Mouse (Mus musculus) right cerebral cortex, postnatal 10 days (tissue): ENCODE measurements around the gene Kcnh2.

Experiments
- DNase-seq, 2 experiments: peaks; one replicate each; pipeline ENCODE4 v3.0.0; 2021; ENCODE audit warnings: low spot score in 2 of 2

Gene Kcnh2

DNA sequence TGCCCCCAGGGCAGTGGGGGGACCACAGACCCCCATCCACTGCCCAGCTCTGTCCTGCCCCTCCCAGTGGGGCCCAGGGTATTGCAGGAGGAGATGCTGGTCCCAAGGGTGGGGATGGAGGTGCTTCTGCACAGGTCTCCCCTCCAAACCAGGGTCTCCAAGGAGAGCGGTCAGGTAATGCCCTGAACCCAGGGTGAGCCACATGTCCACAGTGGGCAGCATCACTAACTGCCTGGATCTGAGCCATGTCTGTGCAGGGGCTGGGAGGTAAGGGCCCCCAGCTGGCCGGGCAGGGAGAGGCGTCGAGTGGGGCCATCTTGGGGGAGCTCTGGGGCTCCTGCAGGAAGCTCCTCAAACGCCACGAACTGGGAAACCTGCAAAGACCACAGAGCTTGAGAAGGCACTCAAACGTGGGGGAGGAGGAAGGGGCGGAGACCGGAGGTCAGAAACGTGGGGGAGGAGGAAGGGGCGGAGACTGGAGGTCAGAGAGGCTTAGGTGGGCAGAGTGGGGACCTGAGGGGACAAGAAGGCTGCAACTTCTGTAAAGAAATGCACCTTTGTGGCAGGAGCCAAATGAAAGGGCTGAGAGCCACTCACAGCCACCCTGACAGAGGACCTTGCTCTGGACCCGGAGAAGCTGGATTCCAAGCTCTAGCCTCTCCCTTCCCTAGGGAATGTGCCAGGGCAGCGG, 31.5 kb downstream of the Kcnh2 start:
- DNase-seq, result no peak

DNA sequence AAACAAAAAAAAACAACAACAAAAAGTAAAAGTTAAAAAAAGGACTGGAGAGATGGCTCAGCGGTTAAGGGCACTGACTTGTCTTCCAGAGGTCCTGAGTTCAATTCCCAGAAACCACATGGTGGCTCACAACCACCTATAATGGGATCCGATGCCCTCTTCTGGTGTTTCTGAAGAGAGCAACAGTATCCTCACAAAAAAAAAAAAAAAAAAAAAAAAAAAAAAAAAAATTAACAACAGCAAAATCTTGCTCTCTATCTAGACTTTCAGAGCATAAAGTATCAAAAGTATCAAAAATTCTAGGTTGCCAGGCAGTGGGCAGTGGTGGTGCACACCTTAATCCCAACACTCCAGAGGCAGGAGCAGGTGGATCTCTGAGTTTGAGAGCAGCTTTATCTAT, 42.2 kb downstream of the Kcnh2 start:
- DNase-seq, result no peak

- peak in 1 of 2 experiments; percentile 42 for DNase-seq
These were observed 42.8 kb downstream of the Kcnh2 start for GRCm38 (mm10) chr5:24308621-24309020.

GRCm38 (mm10) chr5:24307118-24307777, 44.2 kb downstream of the Kcnh2 start:
- peak; percentile 31 to 56 for DNase-seq

- DNase-seq, result no peak
These were observed 48.2 kb downstream of the Kcnh2 start for GRCm38 (mm10) chr5:24303199-24303598.

DNA sequence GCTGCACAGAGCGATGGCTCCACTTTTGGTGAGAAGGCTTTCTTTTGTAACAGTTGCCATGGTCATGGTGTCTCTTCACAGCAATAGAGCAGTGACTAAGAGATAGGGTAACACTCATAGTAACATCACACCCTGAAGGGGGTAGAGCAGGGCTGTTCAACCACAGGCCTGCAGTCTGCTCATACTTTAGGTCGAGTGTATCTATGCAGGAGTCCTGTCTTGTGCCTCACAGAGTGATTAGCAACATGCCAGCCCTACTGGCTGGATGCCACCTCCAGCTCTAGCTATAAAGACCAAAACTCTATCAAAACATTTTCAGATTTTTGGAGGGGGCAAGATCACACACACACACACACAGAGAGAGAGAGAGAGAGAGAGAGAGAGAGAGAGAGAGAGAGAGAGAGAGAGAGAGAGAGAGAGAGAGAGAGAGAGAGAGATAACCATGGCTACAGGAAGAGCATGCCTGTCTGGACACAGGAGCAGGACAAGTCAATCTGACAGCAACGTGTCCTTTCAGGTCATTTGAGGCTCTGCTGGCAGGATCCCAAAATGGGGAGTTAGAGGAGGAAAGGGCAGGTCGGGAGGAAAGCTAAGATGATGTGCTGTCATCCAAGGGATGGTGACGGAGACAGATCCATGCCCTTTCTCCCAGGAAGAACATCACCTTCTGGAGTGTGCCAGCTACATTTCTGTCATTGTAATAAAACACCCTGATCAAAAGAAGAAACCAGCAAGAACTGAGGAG, 51.4 kb downstream of the Kcnh2 start:
- DNase-seq, result no peak

DNA sequence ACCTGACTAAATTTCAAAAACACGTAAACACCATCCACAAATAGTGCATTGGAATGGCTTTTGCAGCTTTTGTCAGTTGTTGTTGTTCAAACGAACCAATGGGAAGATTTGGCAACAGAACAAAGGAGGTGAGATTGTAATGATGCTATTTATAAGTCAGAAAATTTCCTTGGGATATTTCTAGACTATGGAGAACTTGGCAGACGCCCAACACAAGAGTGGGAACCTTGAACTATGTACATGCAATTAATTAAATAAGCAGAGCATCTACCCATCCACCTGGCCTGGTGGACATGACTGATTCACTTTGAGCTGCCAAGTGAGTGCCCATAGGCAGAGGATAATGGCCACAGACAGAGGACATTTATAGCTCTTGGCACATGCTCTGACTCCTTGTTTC, 59.5 kb downstream of the Kcnh2 start:
- no peak for DNase-seq

- no peak for DNase-seq
These were observed 65.0 kb downstream of the Kcnh2 start for GRCm38 (mm10) chr5:24286221-24286970.

GRCm38 (mm10) chr5:24284145-24284544, 67.3 kb downstream of the Kcnh2 start:
- DNase-seq, result no peak

DNA sequence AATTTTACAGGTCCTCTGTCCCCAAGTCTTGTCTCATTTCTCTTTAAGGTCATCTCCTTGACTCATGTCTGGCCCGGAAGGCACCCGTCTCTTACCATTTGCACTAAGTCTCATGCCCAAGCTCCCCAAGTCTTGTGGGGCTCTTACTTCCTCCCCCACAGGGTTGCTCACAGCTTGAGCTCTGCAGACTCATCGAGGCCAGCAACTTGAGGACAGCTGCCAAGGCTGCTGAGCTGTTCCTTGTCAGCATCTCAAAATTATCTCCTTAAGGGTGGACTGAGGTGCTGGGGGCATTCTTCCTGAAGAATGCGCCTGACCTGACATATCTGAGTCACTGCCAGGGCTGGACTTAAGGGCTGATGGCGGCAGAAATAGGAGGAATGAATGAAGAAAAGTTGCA, 68.2 kb downstream of the Kcnh2 start:
- no peak for DNase-seq

DNA sequence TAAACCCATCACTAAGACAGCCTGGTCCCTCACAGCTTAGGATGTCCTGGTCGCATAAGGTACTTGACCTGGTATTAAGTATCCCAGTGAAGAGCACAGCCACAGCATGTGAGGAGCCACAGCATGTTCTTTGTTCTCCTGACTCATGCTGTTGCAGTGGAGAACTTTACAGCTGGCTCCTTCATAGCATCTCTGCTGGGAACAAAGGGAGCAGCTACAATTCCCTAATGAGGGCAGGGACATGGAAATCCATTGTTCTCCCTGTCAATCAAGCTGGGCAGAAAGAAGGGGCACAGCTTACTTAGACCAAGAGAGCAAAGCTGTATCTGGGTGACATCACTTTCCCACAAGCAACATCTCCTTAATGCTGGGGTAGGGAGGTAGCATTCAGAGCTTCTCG, 70.9 kb downstream of the Kcnh2 start:
- no peak for DNase-seq

- no peak for DNase-seq
These were observed 71.9 kb downstream of the Kcnh2 start for GRCm38 (mm10) chr5:24279527-24279926.

DNA sequence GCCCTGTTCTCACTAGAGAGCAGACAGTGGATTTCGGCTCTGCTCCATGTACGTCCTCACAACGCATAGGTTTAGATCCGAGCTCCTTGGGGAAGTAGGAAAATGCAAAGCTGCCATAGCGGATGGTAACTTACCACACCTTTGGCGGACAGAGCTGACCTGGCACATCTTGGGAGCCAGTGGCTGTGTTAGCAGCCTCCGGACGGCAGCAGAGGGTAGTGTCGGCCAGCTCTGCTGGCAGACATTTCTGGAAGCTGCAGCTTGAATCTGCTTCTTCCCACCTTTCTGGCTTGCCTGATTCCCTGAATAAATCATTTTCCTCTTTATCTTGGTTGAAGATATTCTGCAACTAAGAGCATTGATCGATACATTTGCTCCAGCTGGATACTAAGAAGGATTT, 73.2 kb downstream of the Kcnh2 start:
- no peak for DNase-seq

- no peak for DNase-seq
These were observed 77.5 kb downstream of the Kcnh2 start for GRCm38 (mm10) chr5:24273683-24274621.

- DNase-seq, result no peak
These were observed 80.5 kb downstream of the Kcnh2 start for GRCm38 (mm10) chr5:24270941-24271340.
